Mouse (Mus musculus) right cerebral cortex, postnatal 36 days (tissue): ENCODE results near the gene Sorbs1.

Source experiments
- DNase-seq, 2 experiments: peaks; one replicate each; pipeline ENCODE4 v3.0.0; 2022; ENCODE audit warnings: low spot score in 2 of 2, mixed read lengths in 1 of 2

The Sorbs1 gene

DNA sequence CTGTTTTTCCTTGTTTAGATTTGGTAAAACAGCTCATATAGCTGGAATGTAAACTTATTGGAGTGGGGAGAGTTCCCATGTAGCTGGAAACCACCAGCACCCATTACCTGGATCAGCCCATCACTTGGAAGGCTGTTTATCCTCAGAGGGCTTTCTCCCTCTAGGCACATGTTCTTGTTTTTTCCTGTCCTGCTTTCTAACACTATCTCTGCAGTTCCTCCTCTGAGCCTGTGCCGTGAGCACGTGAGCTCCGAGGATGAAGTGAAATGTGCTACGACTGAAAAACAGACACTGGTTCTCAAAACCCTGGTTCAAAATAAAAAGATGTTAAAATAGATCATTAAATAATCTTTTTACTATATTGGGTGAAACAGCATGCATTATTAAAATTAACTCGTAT lies 211.1 kb downstream of the Sorbs1 start:
- DNase-seq, result peak in 1 of 2 experiments; percentile 52

DNA sequence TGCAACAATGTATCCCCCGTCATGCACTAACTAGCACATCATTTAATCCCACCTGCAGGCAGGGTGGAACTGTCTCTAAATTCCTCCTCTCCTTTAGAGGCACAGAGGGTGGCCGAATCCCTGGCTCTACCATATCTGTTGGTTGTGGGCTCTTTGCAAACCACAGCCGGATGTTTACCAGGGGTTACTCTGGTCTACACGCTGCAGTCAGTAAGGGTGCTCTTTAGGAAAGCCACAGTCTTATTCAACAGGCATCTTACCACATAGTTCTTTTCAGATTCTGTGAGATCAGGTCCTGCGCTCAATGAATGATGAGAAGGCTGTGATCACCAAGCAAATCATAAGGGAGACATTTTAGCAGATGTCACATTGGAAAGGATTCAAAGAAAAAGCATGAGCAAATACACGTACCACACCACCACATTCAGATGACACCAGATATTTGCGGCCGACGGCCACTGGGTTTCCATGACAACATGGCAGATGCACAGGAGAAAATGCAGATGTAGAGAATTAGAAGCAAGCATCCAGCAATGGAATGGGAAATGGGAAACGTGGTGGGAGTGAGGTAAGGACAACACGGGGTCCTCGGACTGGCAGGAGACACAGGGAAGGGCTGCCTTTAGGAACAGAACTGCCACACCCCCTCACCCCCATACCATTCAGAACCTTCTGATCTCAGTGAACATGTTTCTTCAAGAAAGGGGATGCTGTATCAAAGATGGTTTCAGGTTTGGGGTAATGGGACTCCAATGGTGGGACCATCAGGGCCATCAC lies 213.4 kb downstream of the Sorbs1 start:
- DNase-seq, result peak; percentile 66 to 76

DNA sequence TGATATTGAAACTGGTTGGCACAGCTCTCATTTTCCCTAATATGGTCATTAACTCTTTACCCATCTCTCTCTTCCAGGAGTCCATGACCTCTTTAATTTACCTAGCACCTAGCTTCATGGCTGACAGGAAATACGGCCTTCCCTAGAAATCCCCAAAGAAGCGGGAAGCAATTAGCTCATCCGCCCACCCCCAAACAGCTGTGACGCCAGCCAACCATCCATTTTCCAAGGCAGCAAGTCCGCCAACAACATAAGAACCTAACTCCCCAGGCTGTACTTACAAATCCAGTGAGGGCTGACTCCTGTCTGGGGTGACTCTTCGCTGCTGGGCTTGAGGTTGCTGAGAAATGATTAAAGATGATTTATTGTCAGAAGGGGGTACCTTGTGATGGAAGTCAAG lies 214.4 kb downstream of the Sorbs1 start:
- DNase-seq, result peak in 1 of 2 experiments; percentile 45

DNA sequence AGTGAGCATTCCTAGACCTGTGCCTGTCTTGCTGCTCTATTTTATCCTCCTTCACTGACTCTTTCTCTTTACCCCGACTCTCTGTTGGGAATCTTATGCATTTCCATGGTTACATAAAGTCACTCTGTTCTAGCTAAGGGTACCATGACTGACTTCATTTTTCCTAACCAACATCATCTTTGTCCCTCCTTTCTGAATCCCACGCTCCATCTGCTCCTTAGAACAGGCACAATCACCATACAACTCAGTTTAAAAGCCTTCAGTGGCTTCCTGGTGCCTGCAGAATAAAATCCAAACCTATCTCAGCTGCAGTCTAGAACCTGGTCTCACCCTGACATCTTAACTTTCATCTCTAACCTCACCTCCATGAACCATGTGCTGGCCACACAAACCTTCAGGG lies 215.0 kb downstream of the Sorbs1 start:
- DNase-seq, result peak; percentile 60 to 83

DNA sequence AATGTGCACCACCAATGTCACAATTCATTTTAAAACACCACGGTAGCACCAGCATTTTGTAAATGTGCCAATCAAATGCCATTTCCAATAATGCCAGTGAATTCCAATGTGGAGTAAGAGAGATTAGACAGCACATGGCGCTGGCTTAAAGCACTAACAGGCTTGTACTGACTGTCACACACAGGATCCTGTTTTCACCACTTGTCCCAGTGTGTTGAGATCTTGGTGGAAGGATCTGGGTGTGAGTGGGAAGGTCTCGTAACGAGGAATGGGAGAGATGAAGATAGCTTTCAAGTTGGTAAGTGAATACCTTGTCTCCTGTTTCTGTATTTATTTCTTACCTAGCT lies 215.8 kb downstream of the Sorbs1 start:
- DNase-seq, result no peak

DNA sequence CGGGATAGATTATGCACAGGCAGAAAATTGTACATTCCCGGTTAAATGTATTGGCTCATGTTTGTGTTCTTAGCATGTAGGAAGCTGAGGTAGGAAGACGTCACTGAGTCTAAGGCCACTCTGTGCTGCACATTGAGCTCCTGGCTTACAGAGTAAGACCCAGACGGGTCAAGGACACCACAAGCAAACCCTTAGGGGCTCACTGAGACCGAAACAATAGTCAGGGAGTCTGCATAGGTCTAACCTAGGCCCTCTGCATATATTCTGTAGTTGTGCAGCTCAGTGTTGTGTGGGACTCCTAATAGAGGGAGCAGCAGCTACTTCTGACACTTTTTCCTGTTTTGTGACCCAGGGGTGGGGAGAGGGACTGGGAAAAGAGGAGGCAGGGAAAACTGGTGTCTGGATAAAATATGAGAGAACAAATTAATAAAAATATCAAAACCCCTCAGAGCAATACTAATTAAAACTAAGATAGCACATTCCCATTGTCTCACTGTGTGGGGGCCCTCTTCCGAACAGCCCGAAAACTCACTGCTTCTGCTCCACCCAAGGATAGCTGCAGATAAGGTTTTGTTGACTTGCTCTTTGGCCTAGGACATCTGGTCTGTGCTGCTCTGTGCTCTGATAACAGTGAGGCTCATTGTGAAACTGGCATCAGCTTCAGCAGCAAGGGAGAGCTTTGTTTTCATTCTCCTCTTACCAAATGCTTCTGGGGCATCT lies 216.3 kb downstream of the Sorbs1 start:
- no peak for DNase-seq

DNA sequence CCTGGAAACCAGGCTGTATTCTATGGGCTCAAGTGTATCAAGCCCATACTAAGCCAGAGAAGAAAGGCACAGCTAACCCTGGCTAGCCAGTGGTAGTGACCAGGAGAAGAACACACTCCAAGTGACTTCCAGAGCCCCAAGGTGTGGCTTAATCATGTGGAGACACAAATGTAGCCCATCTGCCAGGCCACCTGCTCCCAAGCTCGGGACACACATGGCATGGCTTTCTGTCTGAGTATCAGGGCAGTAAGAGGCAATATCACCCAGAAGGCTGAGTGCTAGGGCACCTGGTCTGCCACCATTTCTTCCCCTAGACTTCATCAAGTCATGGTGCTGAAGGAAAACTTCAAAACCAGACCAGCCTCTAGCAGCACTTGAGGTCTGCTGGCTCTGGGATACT lies 219.3 kb downstream of the Sorbs1 start:
- DNase-seq, result no peak

DNA sequence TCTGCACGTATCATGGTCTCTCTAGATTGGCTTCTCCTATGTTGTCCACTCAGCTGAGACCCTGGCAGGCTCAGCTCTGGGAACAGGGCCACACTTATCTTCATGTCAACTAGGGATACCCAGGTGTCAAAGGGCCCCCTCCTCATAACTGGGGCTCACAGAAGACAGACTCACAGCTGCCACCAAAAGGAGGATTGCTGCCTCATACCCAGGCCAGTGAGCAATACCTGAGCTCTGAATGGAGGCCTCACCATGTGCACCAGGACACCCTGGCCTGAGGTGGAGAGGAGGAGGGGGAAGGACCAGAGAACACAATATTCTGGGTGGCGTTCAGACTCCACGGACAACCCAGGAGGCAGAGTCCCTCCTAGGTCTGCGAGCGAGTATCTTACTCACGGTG lies 219.8 kb downstream of the Sorbs1 start:
- no peak for DNase-seq

DNA sequence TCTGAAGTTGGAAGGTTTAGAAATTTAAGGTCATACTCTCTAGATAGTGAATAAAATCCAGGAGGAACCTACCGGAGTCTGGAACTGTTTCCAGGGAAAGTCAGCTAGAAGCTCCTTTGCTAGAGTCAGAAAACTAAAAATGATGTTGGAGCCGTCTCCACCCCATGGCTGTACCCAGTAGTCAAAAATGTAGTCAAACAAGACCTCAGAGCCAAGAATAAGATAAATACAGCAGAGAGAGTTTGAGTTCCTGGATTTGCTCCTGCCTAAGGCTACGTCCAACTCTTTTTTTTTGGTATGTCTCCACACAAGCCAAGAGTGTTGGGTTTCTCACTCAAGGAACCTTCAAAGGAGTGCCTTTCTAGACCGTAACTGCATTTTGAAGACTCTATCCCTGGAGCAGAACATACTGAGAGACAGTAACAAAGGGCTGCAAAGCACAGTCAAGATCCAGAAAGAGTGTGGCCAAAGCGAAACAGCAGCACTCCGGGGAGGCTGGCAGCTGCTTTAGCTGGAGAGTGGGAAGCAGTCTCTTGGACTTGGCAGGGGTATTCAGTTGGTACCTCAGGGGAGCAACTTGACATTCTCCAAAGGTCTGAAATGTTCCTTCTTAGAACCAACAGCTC lies 223.4 kb downstream of the Sorbs1 start:
- no peak for DNase-seq

DNA sequence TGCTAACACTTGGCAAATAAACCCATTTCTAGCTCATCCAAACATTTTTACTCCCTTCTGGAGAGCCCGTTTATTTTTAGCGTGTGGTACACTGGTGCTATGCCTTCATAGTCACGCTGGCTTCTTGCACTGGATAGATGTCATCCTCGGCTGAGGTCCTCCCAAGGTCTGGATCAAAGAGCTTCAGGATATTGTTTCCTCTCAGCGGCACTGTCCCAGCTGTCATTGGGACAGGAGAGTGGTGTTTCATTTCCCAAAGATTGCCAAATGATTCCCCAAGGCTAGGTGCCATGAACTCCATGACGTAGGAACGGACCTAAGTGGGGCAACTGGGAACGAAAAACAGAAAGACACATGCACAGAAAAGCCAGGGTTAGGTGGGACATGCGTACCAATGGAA lies 225.2 kb downstream of the Sorbs1 start:
- no peak for DNase-seq

DNA sequence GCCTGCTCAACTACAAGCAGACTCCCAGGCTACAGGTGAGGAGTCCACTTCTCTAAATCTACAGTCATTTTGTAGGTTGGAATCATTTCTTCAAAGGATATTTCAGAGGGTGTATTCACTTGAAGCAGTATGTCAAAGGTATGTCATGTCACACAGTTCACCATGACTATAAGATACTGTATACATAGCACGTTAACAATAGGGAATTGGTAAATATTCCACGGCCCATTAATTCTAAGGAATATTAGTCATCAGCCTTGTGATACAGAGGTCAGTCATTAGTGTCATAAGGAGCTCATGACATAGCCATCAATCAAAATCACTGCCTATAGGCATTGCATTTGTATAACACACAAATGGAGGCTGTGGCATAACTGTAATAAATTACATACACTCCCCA lies 228.9 kb downstream of the Sorbs1 start:
- no peak for DNase-seq

DNA sequence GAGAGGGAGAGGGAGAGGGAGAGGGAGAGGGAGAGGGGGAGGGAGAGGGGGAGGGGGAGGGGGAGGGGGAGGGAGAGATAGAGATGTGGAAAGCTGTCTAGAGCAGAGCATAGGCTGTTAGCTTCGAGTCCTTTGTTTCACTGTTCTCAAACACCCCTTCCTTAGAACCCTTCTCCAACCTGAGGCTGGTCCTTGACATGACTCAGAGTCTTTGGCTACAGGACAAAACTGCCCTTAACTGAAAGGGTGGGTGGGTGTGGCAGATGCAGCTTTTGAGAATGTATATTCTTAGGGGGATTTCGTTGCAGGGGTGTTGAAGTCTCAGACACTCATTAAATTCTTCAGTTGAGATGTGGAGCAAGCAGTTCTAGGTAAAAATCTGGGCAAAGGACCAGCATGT lies 230.2 kb downstream of the Sorbs1 start:
- DNase-seq, result no peak

DNA sequence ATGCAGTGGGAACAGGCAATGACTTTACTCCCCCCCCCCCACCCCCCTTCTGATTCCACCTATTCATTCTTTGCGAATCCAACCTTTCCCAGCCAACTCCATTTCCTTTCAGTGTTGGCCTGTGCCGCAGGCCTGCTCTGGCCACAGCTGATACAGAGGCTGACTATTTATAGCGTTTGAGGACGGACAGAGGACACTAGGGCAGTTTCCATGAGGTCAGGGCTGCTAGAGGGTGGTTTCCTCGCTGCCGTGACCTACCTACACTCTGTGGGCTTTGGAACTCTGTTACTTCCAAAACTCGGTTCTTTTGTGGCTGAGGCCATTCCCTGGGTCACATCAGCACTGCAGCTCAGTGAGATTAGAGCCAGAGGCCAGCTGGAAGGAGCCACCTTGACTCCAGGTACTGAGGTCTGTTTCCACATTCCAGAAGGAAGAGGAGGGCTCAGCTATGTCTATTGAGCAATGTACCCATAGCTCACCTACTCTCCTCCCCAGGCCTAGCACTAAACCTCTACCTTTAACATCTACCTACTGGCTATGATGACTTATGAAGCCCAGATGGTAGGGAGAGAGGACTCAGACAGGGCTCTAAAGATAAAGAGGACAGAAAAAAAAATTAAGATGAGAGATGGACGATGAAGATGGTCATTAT lies 235.1 kb downstream of the Sorbs1 start:
- DNase-seq, result no peak

DNA sequence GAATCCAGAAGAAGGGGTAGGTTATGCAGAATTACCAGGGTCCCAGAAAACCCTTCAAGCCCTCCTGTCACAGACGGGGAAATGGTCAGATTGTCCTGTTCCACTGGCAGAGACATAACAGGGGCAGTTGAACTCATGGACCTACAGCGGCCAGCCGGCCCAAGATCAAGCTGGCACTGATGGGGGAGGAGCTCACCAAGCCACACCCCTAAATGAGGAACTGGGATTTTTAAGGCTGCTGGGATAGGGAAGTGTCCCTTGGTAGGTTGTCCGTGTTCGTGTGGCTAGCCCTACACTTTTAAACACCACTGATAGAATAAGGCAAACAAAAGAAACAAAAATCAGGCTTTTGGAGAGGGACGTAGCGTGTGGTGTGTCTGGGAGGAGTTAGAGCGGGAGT lies 236.1 kb downstream of the Sorbs1 start:
- DNase-seq, result no peak

DNA sequence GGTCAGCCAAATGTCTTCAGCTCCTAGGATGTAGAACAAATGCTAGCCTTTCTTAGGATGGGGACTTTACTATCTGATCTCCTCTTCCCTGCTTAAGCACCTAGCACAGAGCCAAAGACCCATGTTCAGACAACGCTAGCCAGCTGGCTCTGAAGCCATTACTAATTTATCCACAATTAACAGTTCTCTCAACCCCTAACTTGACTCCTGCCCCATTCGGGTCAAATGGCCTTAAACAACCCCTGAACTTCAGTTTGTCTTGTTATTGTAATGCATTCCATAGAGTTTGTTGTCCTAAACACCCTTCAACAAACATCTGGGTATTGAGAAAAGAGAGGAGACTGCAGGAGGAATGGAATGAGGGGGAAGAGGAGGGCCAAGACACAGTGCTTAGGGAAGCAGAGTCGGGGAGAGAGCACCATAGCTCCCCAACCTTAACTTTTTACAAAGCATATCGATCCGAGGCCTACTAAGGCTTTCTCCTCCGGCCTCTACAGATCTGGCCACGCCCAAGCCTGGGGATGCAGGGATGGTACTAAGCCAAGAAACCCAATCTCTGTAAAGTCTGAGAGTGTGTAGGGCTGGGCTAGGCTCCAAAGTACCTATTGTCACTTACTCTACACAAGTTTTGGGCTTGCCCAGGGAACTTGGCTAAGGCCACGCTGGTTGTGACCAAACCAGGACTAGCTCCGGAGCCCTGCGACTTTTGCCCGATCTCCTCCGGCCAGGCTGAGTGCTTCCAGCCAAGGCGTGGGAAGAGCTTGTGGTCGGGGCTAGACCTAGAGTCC lies 238.0 kb downstream of the Sorbs1 start:
- DNase-seq, result no peak

DNA sequence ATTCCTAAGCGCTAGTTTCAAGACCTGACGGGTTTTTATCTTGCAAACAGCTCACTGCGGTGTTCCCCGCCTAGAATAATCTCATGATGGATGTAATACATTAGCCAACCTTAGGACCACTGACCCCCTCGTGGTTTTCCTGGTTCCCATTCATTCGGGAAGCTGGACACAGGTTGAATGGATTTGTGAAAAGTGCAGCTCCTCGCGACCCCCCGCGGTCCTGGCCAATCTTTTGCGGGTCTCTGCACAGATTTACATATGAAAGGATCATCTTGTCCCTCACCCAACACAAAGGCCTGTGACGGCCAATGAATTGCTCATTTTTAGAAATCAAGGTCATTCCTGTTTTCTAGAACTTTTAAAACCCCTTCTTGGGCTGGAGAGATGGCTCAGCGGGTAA lies 240.9 kb downstream of the Sorbs1 start:
- no peak for DNase-seq

DNA sequence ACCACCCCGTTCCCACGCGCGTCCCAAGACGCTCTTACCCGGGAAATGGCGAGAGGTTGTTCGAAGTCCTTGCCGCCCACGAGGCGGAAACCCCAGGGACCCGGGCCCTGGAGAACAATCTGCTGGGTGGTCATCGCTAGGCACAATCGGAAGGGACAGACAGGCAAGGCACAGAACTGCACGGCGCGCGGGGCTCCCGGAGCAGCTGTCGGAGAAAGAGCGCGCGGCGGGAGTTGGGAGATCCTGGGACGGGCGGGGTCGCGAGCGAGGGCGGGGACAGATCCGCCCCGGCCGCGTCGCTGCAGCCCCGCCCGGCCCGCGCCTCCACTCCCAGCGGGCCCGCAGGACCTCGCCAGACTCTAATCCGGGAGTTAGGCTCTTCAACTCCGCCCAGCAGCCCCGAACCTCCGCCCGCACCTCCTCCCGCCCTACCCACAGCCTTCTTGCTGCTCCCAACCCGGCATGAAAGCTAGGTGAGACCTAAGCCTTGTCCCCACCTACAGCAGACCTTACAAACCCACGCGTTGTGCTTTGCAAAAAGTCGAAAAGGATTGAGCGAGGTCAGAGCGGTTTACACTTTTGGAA lies 242.2 kb downstream of the Sorbs1 start, which contains the start of gene Pdlim1:
TSS of gene Pdlim1 (minus strand) at position 535 of the 585 bp plus-strand sequence.
- DNase-seq, result no peak

DNA sequence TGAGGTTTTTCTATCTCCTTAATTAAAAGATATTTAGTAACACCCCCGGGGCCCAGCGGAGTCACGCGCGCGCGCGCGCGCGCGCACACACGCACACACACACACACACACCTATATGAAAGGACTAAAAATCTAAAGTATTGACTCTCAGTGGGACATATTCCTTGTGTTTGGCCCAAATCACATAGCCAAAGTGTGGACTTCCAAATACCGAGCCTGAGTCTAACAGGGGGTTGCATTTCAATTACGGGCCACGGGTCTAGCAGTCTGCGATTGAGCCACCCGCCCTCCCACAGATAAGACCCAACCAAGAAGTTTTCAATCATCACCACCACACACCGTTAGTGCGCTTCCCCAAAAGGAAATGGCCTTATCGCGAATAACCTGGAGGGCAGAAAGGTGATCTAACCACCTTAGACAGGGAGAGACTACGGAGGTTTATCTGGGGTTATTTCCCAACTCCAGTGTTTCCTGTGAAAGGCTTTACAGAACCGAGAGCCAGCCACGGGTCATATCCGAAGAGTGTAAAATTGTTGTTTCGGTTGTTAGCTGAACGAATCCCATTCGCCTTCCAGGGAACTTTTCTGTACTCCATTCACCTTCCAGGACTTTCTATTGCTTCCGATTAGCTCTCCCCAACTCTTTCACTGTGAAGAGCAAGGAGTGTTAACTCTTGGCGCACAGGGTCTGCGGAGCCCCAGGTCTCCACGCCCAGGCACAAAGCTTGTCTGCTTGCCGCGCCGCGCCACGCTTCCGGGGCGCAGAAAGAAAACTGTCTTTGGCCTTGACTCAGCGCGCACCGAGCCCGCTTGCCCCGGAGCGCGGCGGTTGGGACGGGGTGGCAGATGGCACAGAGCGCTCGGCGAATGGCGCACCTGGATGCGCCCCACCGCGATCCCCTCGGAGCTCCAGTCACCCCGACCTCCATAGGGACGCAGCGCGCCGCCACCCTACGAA lies 242.9 kb downstream of the Sorbs1 start:
- DNase-seq, result no peak

DNA sequence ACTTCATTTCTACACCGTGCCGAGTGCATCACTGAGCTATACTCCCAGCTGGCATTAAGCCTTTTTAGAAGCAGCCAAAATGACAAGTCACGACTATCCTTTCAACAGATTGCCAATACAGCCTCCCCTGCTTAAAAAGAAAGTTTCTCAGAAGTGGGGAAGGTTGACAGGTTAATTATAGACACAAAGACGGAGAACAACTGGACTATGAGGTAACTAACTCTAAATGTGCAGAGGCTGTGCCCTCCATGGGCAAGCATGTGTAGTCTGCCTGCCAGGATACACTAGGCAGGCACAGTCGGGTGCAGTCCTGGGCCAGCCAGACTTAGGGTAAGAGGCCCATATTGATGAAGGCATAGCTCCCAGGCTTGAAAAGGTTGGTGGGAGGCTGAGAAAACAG lies 244.1 kb downstream of the Sorbs1 start:
- DNase-seq, result no peak

DNA sequence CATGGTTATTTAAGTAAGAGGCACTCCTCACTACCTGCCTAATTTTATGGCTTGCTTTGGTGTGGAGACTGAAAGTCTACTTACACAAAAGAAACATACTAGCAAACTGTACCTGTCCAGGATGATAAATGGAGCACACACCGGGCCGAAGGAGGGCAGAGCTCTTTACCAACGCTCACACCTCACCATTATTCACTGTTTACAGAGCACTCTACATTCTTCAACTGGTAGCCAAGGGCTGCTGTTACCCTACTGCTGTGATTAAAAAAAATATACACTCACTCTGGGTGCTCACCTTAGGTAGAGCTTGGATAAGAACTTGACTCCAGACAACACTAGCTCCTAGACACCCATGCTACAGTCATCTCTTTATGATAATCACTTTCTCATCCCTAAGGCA lies 245.1 kb downstream of the Sorbs1 start:
- no peak for DNase-seq
